Mouse (Mus musculus): ENCODE data around the gene Tpo. TPM values are rescaled to one million over a fixed set of nuclear protein-coding genes. Genes with fewer than 3 reads are reported as not detected.

Tpo gene
- total RNA-seq, 2 experiments from 2014 or later = not detected

DNA sequence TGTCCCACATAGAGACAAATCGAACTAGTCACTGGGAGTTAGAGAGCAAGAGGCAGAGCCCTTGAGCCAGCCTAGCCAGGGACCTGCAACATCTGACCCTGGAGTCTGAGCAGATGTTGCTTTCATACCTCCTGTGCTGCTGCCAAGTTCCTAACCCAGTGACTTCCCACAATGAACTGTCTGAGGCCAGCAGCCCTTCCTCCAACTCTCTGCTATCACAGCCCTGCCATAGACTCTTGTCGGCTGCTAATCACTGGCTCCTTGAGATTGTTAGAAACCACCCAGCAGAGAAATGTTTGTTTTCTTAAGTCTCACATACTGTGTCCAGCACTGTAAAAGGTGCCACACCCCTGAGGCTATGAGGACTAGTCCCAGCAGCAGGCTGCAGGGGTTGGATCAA is 56.1 kb downstream of the Tpo start:
- DNase-seq = peak; percentile 39

DNA sequence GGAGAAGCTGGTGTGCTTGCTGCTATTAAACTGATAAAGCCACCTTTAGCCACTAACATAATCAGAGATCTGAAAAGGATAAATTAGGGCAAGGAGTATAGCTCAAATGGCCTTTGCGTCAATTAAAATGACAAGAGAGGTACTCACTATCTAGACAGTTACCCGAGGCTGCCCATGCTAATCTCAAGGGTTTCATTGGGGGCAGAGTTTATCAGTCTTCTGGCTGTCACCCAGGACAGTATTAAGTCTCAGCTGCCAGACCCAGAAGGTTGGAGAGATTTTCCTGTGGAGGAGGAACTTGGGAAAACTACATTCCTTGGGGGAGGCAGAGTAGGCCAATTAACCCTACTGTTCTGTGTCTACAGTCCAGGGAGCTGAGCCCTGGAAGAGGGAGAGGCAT is 63.1 kb downstream of the Tpo start:
- peak; percentile 24 for DNase-seq

DNA sequence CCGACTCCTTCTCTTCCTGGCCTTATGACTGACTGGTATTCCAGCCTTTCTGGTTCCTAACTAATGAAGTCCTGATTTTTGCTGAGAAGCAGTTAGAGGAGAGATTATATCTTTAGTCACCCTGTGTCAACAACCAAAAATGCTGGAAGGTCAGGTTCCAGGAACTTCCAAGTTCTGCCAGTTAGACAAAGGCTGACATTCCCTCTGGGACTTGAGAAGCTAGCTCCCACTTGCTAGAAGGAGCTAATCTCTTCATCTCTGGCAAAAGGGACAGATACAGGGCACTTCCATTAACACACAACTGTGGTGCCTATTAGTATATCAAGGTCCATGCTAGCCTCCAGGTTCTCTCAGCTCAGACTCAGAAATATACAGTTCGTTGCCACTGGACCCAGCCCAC is 64.6 kb downstream of the Tpo start:
- no peak for DNase-seq

DNA sequence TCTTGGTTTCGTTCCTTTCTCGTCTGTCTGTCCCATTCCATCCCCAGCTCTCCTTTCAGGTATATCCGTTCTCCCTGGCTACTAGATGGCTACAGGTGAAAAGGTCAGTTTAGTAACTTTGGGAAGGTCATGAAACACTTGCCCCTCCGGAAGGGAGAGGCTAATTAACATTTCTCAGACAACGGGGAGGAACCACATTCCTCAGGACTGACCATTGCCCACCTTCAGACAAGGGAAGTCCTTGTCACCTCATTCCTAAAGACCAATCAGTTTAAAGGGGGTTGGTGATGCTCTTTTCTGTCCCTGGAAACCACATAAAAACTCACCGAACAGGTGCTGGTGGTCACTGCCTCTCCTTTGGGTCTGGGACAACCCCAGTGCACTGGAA is 70.3 kb downstream of the Tpo start:
- no peak for DNase-seq

DNA sequence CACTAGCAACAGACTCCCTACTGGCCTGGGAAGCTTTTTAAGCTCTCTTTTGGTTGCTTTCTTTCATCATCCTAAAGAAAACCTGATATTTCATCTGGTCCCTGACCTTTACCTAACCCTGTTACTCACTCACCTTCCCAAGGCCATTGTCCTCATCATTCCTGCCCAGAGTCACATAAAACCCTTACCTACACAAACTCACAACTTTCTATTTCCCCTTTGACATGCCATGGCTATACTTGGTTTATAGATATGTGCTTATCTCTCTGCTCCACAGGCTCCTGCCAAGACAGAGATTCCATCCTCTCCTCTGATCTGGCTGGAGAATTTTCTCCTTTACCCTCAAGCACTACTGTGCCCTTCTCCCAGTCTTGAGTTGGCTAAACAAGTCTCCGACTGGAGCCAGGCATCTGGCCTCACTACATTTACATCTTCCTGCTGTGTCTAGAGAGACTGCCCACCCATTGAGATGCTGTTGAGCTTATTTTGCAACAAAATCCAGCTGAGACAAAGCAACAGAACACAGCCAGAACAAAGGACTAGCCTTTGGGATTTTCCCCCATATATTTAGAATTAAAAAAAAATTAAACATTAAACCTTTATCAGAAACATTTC is 70.8 kb downstream of the Tpo start:
- DNase-seq = no peak

DNA sequence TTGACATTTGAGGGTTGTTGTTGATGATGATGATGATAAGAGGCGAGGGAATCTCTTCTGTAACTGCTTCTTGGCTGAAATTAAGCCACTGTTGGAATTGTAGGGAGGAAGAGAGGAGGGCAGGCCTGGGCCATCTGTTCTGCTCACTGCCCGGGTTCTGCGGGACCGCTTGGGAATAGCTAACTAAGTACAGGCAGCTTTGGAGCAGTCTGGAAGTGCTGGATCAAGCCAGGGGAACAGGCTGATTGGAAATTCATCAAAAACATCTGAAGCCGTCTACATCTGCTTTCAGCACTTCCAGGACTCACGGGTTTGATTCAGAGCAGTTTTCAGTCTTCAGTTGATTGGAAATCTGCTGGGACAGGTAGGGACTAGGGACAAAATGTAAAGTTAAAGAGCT is 74.4 kb downstream of the Tpo start:
- no peak for DNase-seq

DNA sequence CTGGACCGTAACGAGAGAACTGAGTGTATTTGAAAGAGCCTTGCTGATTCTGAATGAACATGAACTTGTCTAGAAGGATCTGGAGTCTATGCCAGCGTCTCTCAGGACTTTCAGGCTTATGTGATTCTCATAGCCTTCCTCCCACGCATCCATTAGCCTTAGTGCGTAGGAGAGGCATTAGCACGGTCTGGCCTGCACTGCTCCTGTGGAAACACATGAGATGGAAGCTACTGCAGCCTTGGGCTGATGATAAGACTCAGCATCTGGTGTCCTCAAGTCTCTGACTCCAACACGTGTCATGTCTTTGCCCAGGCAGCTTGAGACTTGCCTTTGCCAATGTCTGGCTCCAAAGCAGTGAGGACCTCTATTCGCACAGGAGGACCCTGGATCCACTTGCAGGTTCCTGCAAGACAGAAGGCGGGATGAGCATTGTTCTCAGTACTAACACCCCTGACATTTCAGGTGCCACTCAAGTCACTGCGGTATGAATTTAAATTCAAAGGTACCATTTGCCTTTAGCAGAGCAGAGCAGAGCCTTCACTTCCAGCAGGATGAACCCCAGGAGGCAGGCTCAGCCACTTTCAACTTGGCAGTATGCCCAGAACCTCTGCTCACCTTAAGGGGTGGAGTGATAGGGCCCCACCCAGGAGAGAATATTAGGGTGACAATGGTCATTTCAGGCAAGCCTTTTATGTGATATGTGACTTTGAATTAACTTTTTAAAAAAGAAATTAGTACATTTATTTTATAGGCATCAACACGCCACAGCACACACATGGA is 77.5 kb downstream of the Tpo start:
- DNase-seq = no peak

DNA sequence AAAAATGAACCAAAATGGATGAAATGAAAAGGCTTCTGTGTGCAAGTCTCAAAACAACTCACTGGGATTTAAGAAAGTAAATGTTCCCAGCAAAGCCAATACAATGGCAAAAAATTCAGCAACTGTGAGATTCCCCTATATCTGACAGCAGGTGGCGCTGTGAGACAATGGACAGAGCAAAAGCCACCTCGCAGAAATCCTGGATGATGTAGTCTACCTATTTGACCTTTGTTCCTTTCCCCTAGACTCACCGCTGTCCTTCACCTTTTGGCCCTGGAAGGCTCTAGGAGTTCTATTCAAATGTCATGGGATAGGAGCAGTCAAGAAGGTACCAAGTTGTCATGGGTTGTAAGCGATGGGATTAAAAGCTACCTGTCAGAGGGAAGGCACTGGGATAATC is 82.2 kb downstream of the Tpo start:
- peak; percentile 73 for DNase-seq

DNA sequence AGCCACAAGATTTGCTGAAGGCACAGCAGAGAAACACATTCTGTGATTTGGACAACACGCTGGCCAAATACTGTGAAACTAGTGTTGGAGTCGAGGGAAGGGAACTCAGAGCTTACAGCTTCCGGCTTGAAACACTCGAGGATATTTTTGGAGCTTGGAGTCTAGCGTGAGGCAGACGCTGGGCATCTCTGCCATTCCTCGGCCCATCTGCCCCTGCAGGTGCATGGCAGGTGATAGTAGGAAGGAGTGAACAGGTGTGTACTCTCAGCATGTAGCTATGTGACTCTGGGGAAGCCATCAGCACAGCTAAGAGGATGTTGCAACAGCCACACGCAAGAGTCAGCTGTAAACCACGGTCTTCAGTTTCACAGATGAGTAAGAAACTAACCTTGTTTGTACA is 82.6 kb downstream of the Tpo start:
- DNase-seq = no peak

DNA sequence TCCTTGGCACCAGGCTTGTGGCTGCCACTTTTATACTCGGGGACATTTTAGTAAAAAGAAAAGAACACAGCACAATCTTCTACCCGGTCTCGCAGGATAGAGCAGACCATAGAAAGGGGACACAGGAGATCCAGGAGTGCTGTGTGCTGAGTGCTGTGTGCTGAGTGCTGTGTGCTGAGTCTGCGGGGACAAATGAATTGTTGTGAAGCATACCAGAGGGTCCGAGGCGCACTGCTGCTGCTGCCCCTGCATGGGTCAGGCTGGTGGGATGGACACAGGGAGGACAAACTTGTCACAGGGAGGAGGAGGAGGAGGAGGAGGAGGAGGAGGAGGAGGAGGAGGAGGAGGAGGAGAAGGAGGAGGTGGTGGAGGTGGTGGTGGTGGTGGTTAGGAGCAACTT is 83.6 kb downstream of the Tpo start:
- no peak for DNase-seq

DNA sequence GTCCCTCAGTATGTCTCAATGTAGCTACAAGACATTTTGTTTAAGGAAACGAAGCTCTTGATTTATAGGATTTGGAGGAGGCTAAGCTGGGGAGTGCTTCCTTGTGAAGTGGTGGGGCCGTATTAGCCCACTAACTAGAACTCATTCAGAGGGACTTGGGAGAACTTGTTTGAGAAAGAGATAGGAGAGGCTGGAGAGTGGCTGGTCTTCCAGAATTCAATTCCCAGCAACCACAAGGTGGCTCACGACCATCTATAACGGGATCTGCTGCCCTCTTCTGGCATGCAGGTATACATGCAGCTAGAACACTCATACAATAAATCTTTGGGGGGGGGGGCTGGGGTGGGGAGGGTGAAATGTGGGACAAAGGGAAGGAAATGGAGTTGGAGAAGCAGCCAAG is 92.3 kb downstream of the Tpo start:
- peak; percentile 65 for DNase-seq

DNA sequence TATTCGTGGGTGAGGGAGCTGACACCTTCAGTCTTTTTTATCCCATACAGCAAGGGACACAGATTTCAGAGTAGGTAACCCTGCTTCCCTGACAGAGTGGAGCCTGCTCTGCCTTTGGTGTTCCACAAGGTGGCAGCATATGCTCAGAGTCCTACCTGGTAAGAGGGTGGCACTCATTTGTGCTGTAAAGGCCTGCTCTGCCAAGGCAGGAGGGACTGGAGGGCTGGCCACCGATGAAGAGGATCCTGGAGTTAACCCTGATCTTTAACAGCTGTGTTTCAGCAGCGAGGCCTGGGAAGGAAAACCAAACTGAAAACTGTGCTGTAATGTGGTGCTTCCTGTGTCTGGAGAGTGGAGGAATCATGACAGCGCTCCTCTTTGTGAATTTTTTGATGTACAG is 92.9 kb downstream of the Tpo start:
- peak; percentile 68 for DNase-seq

DNA sequence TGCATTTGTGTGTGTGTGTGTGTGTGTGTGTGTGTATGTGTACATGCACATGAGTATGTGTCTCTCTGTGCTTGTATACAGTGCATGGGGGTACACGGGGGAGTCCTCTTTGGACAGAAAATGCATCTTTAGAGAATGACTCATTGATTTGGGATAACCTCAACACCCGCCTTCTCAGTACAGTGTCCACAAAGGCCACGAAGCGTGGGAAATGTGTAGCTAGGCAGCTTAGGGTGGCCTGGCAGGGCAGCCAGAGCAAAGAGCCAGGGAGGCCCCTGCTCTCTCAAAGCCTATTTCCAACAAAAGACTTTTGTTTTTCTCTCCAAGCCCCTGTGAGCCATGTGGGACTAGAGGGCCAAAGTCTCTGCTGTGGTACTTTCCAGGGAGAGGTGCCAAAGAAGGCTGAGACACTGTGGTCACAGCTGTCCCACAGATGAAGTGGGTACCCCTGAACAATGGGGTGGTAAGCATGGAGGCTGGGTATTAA is 95.8 kb downstream of the Tpo start:
- DNase-seq = no peak

DNA sequence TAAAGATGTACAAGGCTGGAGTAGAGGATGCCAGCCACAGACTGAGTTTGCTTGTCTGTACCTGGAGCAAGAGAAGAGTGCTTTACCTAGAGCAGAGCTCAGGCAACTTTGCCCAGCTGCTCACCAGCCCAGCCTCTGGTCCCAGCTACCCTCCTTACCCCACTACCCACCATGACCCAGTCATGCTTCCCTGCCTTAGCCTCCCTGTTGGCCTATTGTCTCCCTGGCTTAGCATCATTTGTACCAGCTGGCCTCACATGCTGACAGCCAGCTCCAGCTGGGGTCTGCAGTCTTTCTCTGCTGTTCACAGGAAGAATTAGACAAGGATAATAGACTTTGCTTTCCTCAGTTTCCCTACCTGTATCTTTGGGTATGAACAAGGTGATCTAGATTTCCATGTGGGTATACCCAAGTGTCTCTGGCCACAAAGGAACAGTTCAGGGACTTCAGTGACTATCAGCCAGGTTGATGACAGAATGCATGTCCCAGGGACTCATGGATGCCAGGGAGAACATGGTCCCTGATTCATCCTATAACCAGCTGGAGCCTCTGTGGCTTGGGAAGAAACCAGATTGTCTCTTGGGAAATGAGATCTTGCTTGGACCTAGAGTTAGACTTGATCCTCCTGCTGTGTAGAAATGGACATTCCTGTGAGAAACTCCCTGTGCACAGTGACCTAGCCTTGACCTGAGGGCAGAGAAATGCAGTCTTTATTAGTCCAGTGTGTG is 96.4 kb downstream of the Tpo start:
- DNase-seq = no peak

DNA sequence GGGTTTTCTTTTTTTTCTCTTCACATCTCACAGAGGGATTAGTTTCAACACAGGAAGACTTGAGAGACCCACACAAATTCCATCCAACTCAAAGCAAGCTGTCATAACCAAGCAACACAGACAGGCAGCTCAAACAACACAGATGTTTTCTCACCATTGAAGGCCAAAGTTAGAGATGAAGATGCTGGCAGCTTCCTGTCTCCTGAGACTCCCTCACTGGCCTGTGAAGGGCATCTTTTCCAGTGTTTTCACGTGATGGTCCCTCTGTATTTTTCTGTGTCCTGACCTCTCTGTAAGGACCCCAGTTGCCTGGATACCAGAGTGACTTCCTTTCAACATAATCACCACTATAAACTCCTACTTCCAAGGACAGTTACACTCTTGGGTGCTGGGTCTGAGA is 97.0 kb downstream of the Tpo start:
- DNase-seq = no peak

DNA sequence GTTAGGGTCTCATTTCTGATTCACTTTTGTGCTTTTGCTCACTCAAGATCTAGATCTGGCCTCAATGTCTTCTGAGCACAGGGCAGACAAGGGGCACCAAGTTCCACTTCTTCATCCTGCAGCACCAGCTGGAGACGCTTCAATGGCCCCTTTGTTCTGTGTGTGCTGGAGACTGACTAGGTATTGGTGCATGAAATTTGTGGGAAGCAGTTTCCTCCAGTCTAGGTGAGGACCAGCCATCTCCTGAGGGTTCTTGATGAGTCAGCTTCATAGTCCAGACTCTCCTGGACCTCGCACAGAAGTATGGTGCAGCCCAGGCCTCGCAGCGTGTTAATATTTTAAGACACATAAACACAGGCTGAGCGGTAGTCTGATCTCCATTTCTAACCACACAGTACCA is 97.7 kb downstream of the Tpo start:
- no peak for DNase-seq

DNA sequence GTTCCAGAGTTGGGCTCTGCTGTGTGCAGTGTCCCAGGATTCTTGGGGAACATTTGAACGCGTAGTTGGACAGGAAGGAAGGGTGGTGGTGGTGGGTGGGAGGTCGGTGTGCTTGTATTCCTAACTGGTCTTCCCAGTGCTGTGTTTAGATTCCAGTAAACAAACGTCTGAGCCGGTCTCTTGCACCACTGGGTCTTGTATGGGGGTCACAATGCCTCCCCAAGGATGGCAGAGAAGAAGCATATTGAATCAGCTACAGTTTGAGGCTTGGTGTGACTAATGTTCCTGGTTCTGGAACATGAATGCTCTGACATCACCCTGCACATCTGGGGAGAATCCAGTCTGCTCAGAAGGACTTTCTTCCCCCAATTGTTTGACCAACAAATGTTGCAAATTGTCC is 101.9 kb downstream of the Tpo start:
- DNase-seq = no peak

DNA sequence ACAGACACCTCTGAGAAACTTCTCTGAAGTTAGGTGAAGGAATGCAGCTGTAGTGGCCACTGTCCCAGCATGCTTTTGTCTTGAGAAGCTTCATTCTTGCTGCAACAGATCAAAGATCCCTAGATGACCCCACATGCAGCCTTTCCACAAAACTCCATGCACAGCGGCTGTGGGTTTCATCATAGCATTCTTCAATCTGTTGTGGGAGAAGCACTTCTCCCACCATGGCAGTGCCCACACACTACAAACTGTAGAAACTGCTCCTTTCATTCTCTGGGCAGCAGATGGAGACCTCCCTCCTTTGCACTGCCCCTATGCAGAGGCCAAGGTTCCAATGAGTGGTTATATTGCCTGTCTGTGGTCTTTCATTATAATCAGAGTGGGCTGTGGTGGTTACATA is 103.3 kb downstream of the Tpo start:
- no peak for DNase-seq

DNA sequence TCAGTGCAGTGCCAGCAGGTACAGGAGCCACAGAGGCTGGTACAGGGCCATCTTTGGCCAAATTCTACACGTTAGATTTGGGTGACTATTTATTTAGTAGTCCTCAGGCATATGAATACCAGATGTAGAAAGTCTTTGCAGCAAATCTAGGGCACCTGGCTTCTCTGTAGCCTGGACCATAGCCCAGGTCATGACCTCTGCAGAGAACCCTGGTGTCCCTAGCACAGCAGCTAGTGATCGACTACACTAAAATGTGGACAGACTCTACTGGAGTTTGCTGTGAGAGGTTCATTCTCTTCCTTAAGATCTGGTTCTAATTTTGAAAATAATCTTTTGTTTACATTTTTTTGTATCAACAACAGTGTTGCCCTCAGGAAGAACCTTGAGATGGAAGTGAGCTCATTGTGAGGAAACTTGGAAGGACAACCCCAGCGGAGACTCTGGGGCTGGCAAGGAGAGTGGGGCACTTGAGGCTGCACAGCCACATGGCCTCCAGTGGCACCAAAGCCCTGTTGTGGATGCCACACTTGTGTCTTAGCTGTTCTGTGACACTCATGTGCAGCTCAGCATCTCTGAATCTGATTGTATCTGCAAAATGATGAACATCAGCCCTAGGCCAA is 104.6 kb downstream of the Tpo start:
- peak; percentile 45 for DNase-seq

DNA sequence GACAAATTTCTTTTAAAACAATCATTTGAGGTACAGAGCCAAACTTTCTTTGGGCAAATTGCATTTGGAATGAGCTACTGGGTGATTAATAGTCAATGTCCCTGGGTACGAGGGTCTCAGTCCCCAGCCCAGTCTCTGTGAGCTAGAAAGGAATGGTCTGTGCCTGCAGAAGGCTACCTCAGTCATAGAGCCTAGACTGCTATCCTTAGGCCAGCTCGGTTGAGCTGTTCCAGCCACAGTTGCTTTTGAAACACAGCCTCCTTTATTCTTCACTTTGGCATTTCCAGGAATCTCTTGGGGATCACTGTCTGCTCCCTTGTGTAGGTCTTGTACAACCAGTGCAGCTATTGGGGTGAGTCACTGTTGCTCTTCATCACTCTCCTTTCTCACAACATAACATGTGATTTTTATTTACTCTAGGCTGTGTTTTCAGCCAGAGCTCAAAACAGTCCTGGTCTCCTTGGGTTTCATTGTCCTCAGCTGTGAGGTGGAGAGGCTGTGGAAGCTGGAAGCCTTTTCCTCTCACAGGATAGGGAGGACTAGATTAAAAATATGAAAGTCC is 108.1 kb downstream of the Tpo start:
- peak; percentile 25 for DNase-seq

DNA sequence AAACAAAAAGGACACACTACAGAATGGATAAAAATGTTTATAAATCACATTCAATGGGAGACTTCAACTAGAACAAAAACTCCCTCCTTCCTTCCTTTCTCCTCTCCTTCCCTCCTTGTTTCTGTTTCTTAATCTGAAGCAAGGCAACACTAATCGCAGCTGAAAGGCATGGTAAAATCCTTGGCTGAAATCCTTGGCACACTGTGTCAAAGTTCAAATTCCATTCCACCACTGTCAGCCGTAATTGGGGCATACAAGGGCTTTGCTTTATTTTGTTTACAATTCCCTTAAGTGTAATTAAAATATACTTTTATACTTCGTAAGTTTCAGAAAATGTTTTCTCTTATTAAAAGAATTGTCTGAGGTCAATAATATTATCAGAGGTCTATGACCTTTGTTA is 108.9 kb downstream of the Tpo start:
- DNase-seq = peak; percentile 43

DNA sequence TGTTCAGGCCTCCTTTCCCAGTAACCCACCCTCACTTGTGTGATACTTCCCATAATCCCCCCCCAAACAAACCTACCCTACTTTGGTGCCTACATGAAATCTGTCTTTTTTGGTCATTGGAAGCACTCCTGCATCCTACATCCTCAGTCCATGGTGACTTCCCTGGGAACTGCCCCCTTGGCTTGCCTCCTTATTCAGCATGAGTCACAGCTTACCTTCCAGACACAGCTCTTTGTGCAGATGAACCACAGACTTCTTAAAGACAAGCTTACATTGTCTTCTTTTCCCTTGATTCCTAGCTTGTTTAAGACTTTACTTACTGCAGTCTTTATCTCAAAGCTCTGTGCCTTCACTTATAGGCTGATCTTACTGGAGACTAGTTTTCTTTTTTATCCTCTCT is 112.0 kb downstream of the Tpo start:
- no peak for DNase-seq

DNA sequence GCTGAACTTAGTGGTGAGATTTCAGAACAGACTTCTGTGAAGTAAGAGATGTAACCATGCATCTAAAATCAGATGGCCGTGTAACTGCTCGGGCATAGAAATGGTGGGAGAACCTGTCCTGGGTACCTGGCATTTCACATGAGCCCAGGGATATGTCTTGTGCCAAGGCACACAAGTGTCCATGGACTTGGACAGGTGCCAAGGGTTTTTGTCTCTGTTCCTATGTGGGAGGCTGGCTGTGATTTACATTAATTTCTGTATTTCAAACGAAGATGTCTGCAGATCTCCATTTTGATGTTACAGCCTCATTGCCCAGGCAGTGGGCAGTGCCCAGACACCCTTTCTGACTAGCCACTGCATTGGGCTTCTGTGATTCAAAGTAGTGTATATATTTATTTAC is 115.3 kb downstream of the Tpo start:
- no peak for DNase-seq

Data from adrenal gland, postnatal 10 days (tissue).